Mouse (Mus musculus) spleen, postnatal 4 days (tissue): ENCODE results near the gene Mgat4b.

Source experiments
- DNase-seq, 2 experiments: peaks; one replicate each; pipeline ENCODE4 v3.0.0; 2022; ENCODE audit warnings: low spot score in 2 of 2

Gene Mgat4b

GRCm38 (mm10) chr11:50200613-50201012 lies 10.1 kb upstream of the Mgat4b start:
- no peak for DNase-seq

- DNase-seq, result no peak
Measured at GRCm38 (mm10) chr11:50201590-50201989, 9.1 kb upstream of the Mgat4b start.

GRCm38 (mm10) chr11:50203302-50203827 lies 7.3 kb upstream of the Mgat4b start:
- DNase-seq, result no peak

- no peak for DNase-seq
Measured at GRCm38 (mm10) chr11:50205434-50205833, 5.3 kb upstream of the Mgat4b start.

GRCm38 (mm10) chr11:50206037-50206436 lies 4.7 kb upstream of the Mgat4b start:
- no peak for DNase-seq

GRCm38 (mm10) chr11:50207344-50207743 lies 3.3 kb upstream of the Mgat4b start:
- no peak for DNase-seq

GRCm38 (mm10) chr11:50208039-50208438 lies 2.7 kb upstream of the Mgat4b start:
- DNase-seq, result no peak

GRCm38 (mm10) chr11:50210101-50210504 lies 587 bp upstream of the Mgat4b start:
- peak; percentile 89 to 94 for DNase-seq

GRCm38 (mm10) chr11:50211322-50212059 lies 801 bp downstream of the Mgat4b start:
- no peak for DNase-seq

- DNase-seq, result no peak
Measured at GRCm38 (mm10) chr11:50212060-50212739, 1.5 kb downstream of the Mgat4b start.

- peak in 1 of 2 experiments; percentile 61 for DNase-seq
Measured at GRCm38 (mm10) chr11:50212848-50213758, 2.4 kb downstream of the Mgat4b start.

GRCm38 (mm10) chr11:50214631-50215030 lies 3.9 kb downstream of the Mgat4b start:
- no peak for DNase-seq

GRCm38 (mm10) chr11:50215633-50216032 lies 4.9 kb downstream of the Mgat4b start:
- DNase-seq, result no peak

- peak in 1 of 2 experiments; percentile 61 for DNase-seq
Measured at GRCm38 (mm10) chr11:50216724-50217366, 6.2 kb downstream of the Mgat4b start.

- no peak for DNase-seq
Measured at GRCm38 (mm10) chr11:50217811-50218210, 7.1 kb downstream of the Mgat4b start.

GRCm38 (mm10) chr11:50219833-50220232 lies 9.1 kb downstream of the Mgat4b start:
- DNase-seq, result no peak

- no peak for DNase-seq
Measured at GRCm38 (mm10) chr11:50222559-50223276, 12.0 kb downstream of the Mgat4b start.

- DNase-seq, result peak in 1 of 2 experiments; percentile 62
Measured at GRCm38 (mm10) chr11:50223783-50224662, 13.3 kb downstream of the Mgat4b start.

GRCm38 (mm10) chr11:50224671-50225530 lies 14.2 kb downstream of the Mgat4b start:
- peak; percentile 85 to 94 for DNase-seq
